Mouse (Mus musculus): ENCODE results near the gene P4ha2.

P4ha2 gene

GRCm38 (mm10) chr11:54107239-54107638 lies 7.3 kb downstream of the P4ha2 start:
- no peak for DNase-seq (ENCODE audit: low read depth, low spot score)

GRCm38 (mm10) chr11:54108131-54108530 lies 8.2 kb downstream of the P4ha2 start:
- DNase-seq (ENCODE audit: low read depth, low spot score), result no peak

- no peak for DNase-seq (ENCODE audit: low read depth, low spot score)
These were observed 9.0 kb downstream of the P4ha2 start for GRCm38 (mm10) chr11:54108894-54109293.

GRCm38 (mm10) chr11:54111291-54111690 lies 11.4 kb downstream of the P4ha2 start:
- no peak for DNase-seq (ENCODE audit: low read depth, low spot score)

GRCm38 (mm10) chr11:54111976-54112741 lies 12.3 kb downstream of the P4ha2 start:
- DNase-seq (ENCODE audit: low read depth, low spot score), result no peak

GRCm38 (mm10) chr11:54112920-54113319 lies 13.0 kb downstream of the P4ha2 start:
- DNase-seq (ENCODE audit: low read depth, low spot score), result peak; percentile 87

GRCm38 (mm10) chr11:54113352-54113751 lies 13.5 kb downstream of the P4ha2 start:
- DNase-seq (ENCODE audit: low read depth, low spot score), result no peak

- no peak for DNase-seq (ENCODE audit: low read depth, low spot score)
These were observed 14.9 kb downstream of the P4ha2 start for GRCm38 (mm10) chr11:54114746-54115145.

- DNase-seq (ENCODE audit: low read depth, low spot score), result no peak
These were observed 15.4 kb downstream of the P4ha2 start for GRCm38 (mm10) chr11:54115301-54115700.

- DNase-seq (ENCODE audit: low read depth, low spot score), result no peak
These were observed 16.0 kb downstream of the P4ha2 start for GRCm38 (mm10) chr11:54115911-54116310.

GRCm38 (mm10) chr11:54116406-54116805 lies 16.5 kb downstream of the P4ha2 start:
- DNase-seq (ENCODE audit: low read depth, low spot score), result no peak

- DNase-seq (ENCODE audit: low read depth, low spot score), result no peak
These were observed 17.2 kb downstream of the P4ha2 start for GRCm38 (mm10) chr11:54117096-54117495.

GRCm38 (mm10) chr11:54119126-54119525 lies 19.2 kb downstream of the P4ha2 start:
- DNase-seq (ENCODE audit: low read depth, low spot score), result no peak

- DNase-seq (ENCODE audit: low read depth, low spot score), result no peak
These were observed 20.0 kb downstream of the P4ha2 start for GRCm38 (mm10) chr11:54119740-54120360.

GRCm38 (mm10) chr11:54122416-54123264 lies 22.7 kb downstream of the P4ha2 start:
- DNase-seq (ENCODE audit: low read depth, low spot score), result no peak

- DNase-seq (ENCODE audit: low read depth, low spot score), result no peak
These were observed 26.2 kb downstream of the P4ha2 start for GRCm38 (mm10) chr11:54125982-54126648.

GRCm38 (mm10) chr11:54126654-54127374 lies 26.9 kb downstream of the P4ha2 start:
- no peak for DNase-seq (ENCODE audit: low read depth, low spot score)

- DNase-seq (ENCODE audit: low read depth, low spot score), result no peak
These were observed 27.5 kb downstream of the P4ha2 start for GRCm38 (mm10) chr11:54127397-54127796.

GRCm38 (mm10) chr11:54129955-54130354 lies 30.1 kb downstream of the P4ha2 start:
- no peak for DNase-seq (ENCODE audit: low read depth, low spot score)

GRCm38 (mm10) chr11:54130721-54131120 lies 30.8 kb downstream of the P4ha2 start:
- DNase-seq (ENCODE audit: low read depth, low spot score), result no peak

GRCm38 (mm10) chr11:54132290-54132689 lies 32.4 kb downstream of the P4ha2 start:
- DNase-seq (ENCODE audit: low read depth, low spot score), result no peak

Data from telencephalon, adult 2 months (tissue).